Mouse (Mus musculus): ENCODE results near the gene Gm10959. TPM values are rescaled to one million over a fixed set of nuclear protein-coding genes. Genes with fewer than 3 reads are reported as not detected.

The Gm10959 gene
- polyA plus RNA-seq, 1 experiment from 2014 or later = not detected

GRCm38 (mm10) chr3:122932466-122932865, 13.3 kb upstream of the Gm10959 start:
- H3K9me3 ChIP-seq (ENCODE audit: low read length) = no peaks in the 10 kb centered on the region
- ATAC-seq (no peak), DNase-seq (ENCODE audit: low spot score) (no peak)
- TF ChIP-seq CTCF (IDR thresholded peaks at IDR 0.05) = no peak
- no peak for TF ChIP-seq EP300 (IDR thresholded peaks at IDR 0.05)
- H3K4me2 ChIP-seq (replicated peaks; ENCODE audit: low read depth, low read length) = no peak overlapping the region
- no peaks in the 10 kb centered on the region for H3K27me3 ChIP-seq (replicated peaks; ENCODE audit: insufficient read depth, low read length)
- H3K4me1 ChIP-seq (ENCODE audit: insufficient read depth, low read depth, low read length) = no peaks in the 10 kb centered on the region
- H3K36me3 ChIP-seq (ENCODE audit: insufficient read depth, low read length) = peaks cover 5% of the 10 kb centered on the region; the same call in 1 of the 2 replicates
- H3K4me3 ChIP-seq (ENCODE audit: low read depth, low read length) = no peak overlapping the region
- WGBS = 84% methylated on average over 1 of the region's 1 CpGs
- H3K27ac ChIP-seq (ENCODE audit: low read length) = no peak overlapping the region
- H3K9ac ChIP-seq (replicated peaks; ENCODE audit: low read depth) = no peak overlapping the region

GRCm38 (mm10) chr3:122929723-122930122, 10.6 kb upstream of the Gm10959 start:
- no peaks in the 10 kb centered on the region for H3K27me3 ChIP-seq (replicated peaks; ENCODE audit: insufficient read depth, low read length)
- TF ChIP-seq EP300 (IDR thresholded peaks at IDR 0.05) (no peak), CTCF (IDR thresholded peaks at IDR 0.05) (no peak)
- H3K9ac ChIP-seq (replicated peaks; ENCODE audit: low read depth) = no peak overlapping the region
- DNase-seq (ENCODE audit: low spot score) (no peak), ATAC-seq (no peak)
- no peaks in the 10 kb centered on the region for H3K4me1 ChIP-seq (ENCODE audit: insufficient read depth, low read depth, low read length)
- WGBS = 84% methylated on average over 6 of the region's 6 CpGs
- no peak overlapping the region for H3K4me2 ChIP-seq (replicated peaks; ENCODE audit: low read depth, low read length)
- peaks cover 5% of the 10 kb centered on the region; the same call in 1 of the 2 replicates for H3K36me3 ChIP-seq (ENCODE audit: insufficient read depth, low read length)
- H3K9me3 ChIP-seq (ENCODE audit: low read length) = no peaks in the 10 kb centered on the region
- no peak overlapping the region for H3K27ac ChIP-seq (ENCODE audit: low read length)
- H3K4me3 ChIP-seq (ENCODE audit: low read depth, low read length) = no peak overlapping the region

DNA sequence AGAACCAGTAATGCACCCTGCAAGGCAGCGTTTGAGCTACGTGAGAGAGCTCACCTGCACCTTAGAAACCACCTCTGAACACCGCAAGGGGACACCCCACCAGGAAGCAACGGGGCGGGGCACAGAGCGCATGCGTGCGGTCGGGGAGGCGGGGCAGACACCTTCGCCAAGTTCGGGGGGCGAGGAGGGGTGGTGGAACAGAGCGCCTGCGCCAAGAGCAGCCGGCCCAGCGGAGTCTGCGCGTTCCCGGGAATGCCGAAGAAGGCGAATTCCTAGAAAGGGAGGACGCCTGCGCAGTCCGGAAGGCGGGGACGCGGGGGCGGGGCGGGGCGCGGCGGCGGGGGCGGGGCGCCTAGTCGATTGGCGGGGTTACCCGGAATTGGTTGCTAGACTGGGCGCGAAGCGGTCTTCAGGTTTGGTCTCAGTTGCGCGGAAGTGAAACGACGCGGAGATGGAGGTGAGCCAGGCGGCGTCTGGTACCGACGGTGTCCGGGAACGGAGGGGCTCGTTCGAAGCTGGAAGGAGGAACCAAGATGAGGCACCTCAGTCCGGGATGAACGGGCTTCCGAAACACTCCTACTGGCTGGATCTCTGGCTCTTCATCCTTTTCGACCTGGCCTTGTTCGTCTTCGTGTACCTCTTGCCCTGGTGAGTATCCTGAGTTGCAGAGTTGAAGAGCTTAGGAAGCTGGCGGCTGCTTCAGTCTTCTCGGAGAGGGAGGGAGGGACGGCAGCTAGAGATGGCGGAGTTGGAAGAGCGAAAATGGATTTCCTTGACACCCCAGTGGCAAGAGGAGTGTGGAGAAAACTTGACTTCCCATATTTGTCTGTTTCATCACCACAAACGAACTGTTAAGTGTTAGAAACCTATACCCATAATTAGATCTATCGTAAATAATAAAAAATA, 5.1 kb upstream of the Gm10959 start, which contains the start of gene 1810037I17Rik:
TSS of gene 1810037I17Rik (plus strand) at position 195 of the 906 bp plus-strand sequence.
- Histone ChIP-seq H3K36me3 (ENCODE audit: insufficient read depth, low read length) (no peaks in the 10 kb centered on the region), H3K4me3 (ENCODE audit: low read depth, low read length) (peak within 1 kb of the TSS; percentile 60), H3K9ac (replicated peaks; ENCODE audit: low read depth) (peak within 1 kb of the TSS; percentile 50), H3K4me1 (ENCODE audit: insufficient read depth, low read depth, low read length) (peaks cover 3% of the 10 kb centered on the region; the same call in 1 of the 2 replicates), H3K4me2 (replicated peaks; ENCODE audit: low read depth, low read length) (peak within 1 kb of the TSS; percentile 58), H3K27me3 (replicated peaks; ENCODE audit: insufficient read depth, low read length) (no peaks in the 10 kb centered on the region), H3K27ac (ENCODE audit: low read length) (peak within 1 kb of the TSS; percentile 84), H3K9me3 (ENCODE audit: low read length) (no peaks in the 10 kb centered on the region)
- ATAC-seq (peak; percentile 97), DNase-seq (ENCODE audit: low spot score) (peak; percentile 98)
- WGBS = under 1% methylated on average over 57 of the region's 68 CpGs
- TF ChIP-seq EP300 (IDR thresholded peaks at IDR 0.05) = no peak
- TF ChIP-seq CTCF (IDR thresholded peaks at IDR 0.05) = peak; percentile 65

- peak; percentile 49 for DNase-seq (ENCODE audit: low spot score)
- Histone ChIP-seq H3K4me3 (ENCODE audit: low read depth, low read length) (peak overlapping the region; percentile 60; the same call in 1 of the 2 replicates), H3K9me3 (ENCODE audit: low read length) (no peaks in the 10 kb centered on the region), H3K27me3 (replicated peaks; ENCODE audit: insufficient read depth, low read length) (no peaks in the 10 kb centered on the region), H3K27ac (ENCODE audit: low read length) (peak overlapping the region; percentile 84), H3K36me3 (ENCODE audit: insufficient read depth, low read length) (no peaks in the 10 kb centered on the region), H3K4me1 (ENCODE audit: insufficient read depth, low read depth, low read length) (peaks cover 3% of the 10 kb centered on the region; the same call in 1 of the 2 replicates), H3K9ac (replicated peaks; ENCODE audit: low read depth) (no peak overlapping the region), H3K4me2 (replicated peaks; ENCODE audit: low read depth, low read length) (peak overlapping the region; percentile 58)
- no peak for ATAC-seq
- TF ChIP-seq EP300 (IDR thresholded peaks at IDR 0.05) (no peak), CTCF (IDR thresholded peaks at IDR 0.05) (no peak)
- 44% methylated on average over 7 of the region's 7 CpGs for WGBS
Observed at GRCm38 (mm10) chr3:122923147-122923546, 4.0 kb upstream of the Gm10959 start.

- no peaks in the 10 kb centered on the region for H3K36me3 ChIP-seq (ENCODE audit: insufficient read depth, low read length)
- H3K9me3 ChIP-seq (ENCODE audit: low read length) = no peaks in the 10 kb centered on the region
- H3K4me1 ChIP-seq (ENCODE audit: insufficient read depth, low read depth, low read length) = peaks cover 3% of the 10 kb centered on the region; the same call in 1 of the 2 replicates
- ATAC-seq = no peak
- H3K4me2 ChIP-seq (replicated peaks; ENCODE audit: low read depth, low read length) = no peak overlapping the region
- H3K4me3 ChIP-seq (ENCODE audit: low read depth, low read length) = no peak overlapping the region
- 75% methylated on average over 8 of the region's 8 CpGs for WGBS
- H3K27me3 ChIP-seq (replicated peaks; ENCODE audit: insufficient read depth, low read length) = no peaks in the 10 kb centered on the region
- no peak for DNase-seq (ENCODE audit: low spot score)
- H3K9ac ChIP-seq (replicated peaks; ENCODE audit: low read depth) = no peak overlapping the region
- no peak overlapping the region for H3K27ac ChIP-seq (ENCODE audit: low read length)
- TF ChIP-seq CTCF (IDR thresholded peaks at IDR 0.05) (no peak), EP300 (IDR thresholded peaks at IDR 0.05) (no peak)
Observed at GRCm38 (mm10) chr3:122921676-122922527, 2.7 kb upstream of the Gm10959 start.
